Mouse (Mus musculus): Measurements from ENCODE around the gene Rundc3a.

Gene Rundc3a

GRCm38 (mm10) chr11:102448327-102448726 is 55.1 kb downstream of the Rundc3a start:
- no peak for DNase-seq (ENCODE audit: low spot score in 2 of 2)

- no peak for DNase-seq (ENCODE audit: low spot score in 2 of 2)
Measured at GRCm38 (mm10) chr11:102449043-102450008, 56.1 kb downstream of the Rundc3a start.

All from heart, adult 9 months (tissue).